Mouse (Mus musculus): ENCODE measurements around the gene Nlgn3. TPM values are rescaled to one million over a fixed set of nuclear protein-coding genes. Genes with fewer than 3 reads are reported as not detected.
A peak's percentile ranks its signal among the peaks of the same experiment; 100 is the strongest.

Nlgn3 gene
- polyA plus RNA-seq, 1 experiment from 2014 or later = 59.3 TPM

DNA sequence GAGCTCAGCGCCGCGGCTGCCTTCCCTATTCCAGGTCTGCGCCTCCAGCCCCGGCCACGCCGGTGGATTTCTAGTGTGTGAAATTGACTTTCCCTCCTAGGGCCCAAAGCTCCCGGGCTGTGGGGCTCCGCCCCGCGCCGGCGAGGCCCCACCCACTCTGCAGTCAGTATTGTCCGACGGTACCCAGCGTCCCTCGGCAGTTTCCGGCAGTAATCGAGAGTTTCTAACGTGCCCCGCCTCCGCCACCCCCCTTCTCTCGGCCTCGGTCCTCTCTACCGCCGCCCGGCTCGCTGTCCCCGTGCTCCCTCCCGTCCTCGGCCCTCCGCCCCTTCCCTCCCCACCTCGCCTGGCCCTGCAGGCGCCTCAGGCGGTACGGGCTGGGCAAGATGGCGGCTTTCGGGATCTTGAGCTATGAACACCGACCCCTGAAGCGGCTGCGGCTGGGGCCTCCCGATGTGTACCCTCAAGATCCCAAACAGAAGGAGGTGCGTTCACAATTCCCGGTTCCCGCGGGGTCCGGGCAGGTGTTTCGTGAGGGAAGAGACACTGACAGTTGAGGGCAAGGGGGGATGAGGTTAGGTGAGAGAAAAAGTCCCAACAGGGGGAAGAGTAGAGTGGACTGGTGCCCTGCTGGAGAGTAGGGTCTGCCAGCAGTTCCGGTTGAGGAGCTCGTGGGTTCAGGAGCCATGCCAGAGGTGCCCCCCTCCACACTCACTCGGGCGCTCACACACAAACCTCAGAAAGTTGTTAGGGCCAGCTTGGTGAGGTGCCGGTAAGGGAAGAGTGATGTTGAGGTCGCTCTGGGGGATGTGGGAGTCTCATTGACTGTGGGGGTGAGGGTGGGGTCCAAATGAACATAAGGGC lies 24.9 kb upstream of the Nlgn3 start, which contains the start of gene Med12:
Gene Med12, plus strand, starts transcription at position 156 of the 864 bp plus-strand sequence.
- H3K27ac ChIP-seq (replicated peaks) = peak within 1 kb of the TSS; percentile 77
- no peaks in the 10 kb centered on the region for H3K9me3 ChIP-seq
- no peaks in the 10 kb centered on the region for H3K27me3 ChIP-seq
- WGBS = 27% methylated on average over 52 of the region's 54 CpGs
- peaks cover 21% of the 10 kb centered on the region for H3K36me3 ChIP-seq
- H3K4me1 ChIP-seq (replicated peaks) = peaks cover 16% of the 10 kb centered on the region
- H3K4me2 ChIP-seq = peak within 1 kb of the TSS; percentile 55
- H3K4me3 ChIP-seq = peak within 1 kb of the TSS; percentile 56
- H3K9ac ChIP-seq = peak within 1 kb of the TSS; percentile 75
- peak; percentile 98 for ATAC-seq (ENCODE audit: low read depth)

DNA sequence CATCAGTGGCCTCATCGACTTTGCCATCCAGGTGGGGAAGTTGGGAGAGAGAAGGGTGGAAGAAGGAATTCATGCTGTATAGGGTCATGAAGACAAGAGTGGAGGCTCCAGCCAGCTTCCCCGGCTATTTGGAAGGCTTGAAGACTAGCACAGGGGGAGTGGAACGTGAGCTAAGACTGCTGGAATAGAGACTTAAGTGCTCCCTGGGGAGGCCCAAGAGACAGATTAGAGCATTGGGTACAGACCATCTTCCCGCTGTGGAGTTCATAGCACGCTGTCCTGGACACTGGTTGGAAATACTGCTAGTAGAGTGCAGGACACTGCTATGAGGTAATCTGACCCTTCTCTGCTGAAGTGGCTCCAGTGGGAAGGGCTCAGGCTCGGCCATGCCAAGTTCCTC lies 16.2 kb upstream of the Nlgn3 start:
- H3K36me3 ChIP-seq = peaks cover 87% of the 10 kb centered on the region
- no peaks in the 10 kb centered on the region for H3K9me3 ChIP-seq
- H3K27ac ChIP-seq (replicated peaks) = no peak overlapping the region
- no peak overlapping the region for H3K9ac ChIP-seq
- no peaks in the 10 kb centered on the region for H3K4me1 ChIP-seq (replicated peaks)
- no peak overlapping the region for H3K4me2 ChIP-seq
- no peak overlapping the region for H3K4me3 ChIP-seq
- ATAC-seq (ENCODE audit: low read depth) = no peak
- 79% methylated on average over 6 of the region's 6 CpGs for WGBS
- H3K27me3 ChIP-seq = no peaks in the 10 kb centered on the region

DNA sequence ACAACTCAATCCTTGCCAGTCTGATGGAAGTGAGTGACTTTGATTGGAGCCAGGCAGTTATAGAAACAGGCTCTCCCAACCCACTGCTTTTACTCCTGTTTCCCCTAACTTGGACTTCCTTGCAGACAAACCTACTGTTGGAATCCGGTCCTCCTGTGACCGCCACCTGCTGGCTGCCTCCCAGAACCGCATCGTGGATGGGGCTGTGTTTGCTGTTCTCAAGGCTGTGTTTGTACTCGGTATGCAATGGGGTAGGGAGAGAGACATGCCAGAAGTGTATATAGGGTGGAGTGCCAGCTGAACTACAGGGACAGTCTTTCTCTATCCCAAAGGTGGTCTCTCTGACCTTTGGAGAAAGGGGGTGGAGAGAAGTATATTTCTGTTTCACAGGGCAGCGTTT lies 13.4 kb upstream of the Nlgn3 start:
- H3K9ac ChIP-seq = no peak overlapping the region
- no peak for ATAC-seq (ENCODE audit: low read depth)
- H3K4me1 ChIP-seq (replicated peaks) = no peaks in the 10 kb centered on the region
- no peak overlapping the region for H3K4me2 ChIP-seq
- H3K27me3 ChIP-seq = no peaks in the 10 kb centered on the region
- no peak overlapping the region for H3K4me3 ChIP-seq
- no peaks in the 10 kb centered on the region for H3K9me3 ChIP-seq
- WGBS = 31% methylated on average over 6 of the region's 6 CpGs
- H3K27ac ChIP-seq (replicated peaks) = no peak overlapping the region
- H3K36me3 ChIP-seq = peaks cover 88% of the 10 kb centered on the region

DNA sequence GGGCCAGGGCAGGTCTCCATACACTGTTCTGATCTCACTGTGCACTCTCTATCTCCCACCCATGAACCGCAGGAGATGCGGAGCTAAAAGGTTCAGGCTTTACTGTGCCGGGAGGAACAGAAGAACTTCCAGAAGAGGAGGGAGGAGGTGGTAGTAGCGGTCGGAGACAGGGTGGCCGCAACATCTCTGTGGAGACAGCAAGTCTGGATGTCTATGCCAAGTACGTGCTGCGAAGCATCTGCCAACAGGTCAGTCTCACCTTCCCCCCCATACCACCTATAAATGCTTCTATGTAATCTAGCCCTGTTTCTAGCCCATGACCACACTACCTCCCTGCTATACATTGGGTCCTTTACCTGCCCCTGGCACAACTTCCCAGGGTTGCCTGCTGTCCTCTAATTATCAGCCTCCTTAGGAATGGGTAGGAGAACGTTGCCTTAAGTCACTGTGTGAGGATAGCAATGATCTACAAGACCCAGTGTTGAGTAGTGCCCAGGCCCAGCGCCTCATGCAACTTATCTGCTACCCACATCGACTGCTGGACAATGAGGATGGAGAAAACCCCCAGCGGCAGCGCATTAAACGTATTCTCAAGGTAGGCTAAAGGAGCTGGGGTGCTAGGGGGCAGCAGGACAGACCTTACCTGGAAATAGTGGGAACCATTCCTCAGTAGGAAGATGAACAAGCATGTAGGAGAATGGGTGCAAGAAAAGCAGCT lies 12.9 kb upstream of the Nlgn3 start:
- Histone ChIP-seq H3K9me3 (no peaks in the 10 kb centered on the region), H3K4me2 (no peak overlapping the region), H3K27me3 (no peaks in the 10 kb centered on the region), H3K9ac (no peak overlapping the region), H3K27ac (replicated peaks) (no peak overlapping the region), H3K36me3 (peaks cover 88% of the 10 kb centered on the region), H3K4me3 (no peak overlapping the region), H3K4me1 (replicated peaks) (no peaks in the 10 kb centered on the region)
- ATAC-seq (ENCODE audit: low read depth) = no peak
- WGBS = 92% methylated on average over 14 of the region's 14 CpGs

DNA sequence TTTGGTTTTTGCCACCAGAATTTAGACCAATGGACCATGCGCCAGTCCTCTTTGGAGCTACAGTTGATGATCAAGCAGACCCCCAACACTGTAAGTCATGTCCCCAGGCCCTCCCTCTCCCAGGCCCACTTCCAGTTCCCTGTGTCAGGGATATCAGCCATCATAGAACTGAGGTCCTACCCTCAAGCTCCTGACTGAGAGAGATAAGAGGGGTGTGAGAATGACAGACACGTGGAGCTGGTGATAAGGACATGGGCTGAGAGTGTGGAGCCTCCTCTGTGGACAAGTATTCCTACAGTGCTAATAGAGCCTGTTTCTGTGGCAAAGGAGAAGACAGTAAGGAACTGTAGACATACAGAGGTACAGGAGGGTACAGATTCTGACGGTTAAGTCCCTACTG lies 11.4 kb upstream of the Nlgn3 start:
- Histone ChIP-seq H3K4me1 (replicated peaks) (no peaks in the 10 kb centered on the region), H3K4me3 (no peak overlapping the region), H3K27ac (replicated peaks) (no peak overlapping the region), H3K27me3 (no peaks in the 10 kb centered on the region), H3K4me2 (no peak overlapping the region), H3K9ac (no peak overlapping the region), H3K9me3 (no peaks in the 10 kb centered on the region), H3K36me3 (peaks cover 88% of the 10 kb centered on the region)
- ATAC-seq (ENCODE audit: low read depth) = no peak
- WGBS = 94% methylated on average over 3 of the region's 3 CpGs

DNA sequence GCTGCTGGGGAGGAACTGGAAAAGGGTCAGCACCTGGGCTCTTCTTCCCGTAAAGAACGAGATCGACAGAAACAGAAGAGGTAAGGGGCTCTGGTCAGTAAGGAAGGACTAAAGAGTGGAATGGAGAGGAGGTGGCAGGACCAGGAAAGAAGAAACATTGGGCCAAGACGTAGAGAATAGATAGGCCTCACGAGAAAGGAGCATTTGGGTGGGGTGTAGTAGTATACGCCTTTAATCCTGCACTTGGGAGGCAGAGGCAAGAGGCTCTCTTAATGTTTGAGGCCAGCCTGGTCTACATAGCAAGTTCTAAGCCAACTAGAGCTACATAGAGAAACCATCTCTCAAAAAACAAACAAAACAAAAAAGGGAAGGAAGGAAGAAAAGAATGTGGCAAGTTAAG lies 10.5 kb upstream of the Nlgn3 start:
- Histone ChIP-seq H3K9me3 (no peaks in the 10 kb centered on the region), H3K36me3 (peaks cover 88% of the 10 kb centered on the region), H3K27me3 (no peaks in the 10 kb centered on the region), H3K9ac (no peak overlapping the region), H3K4me2 (no peak overlapping the region), H3K4me3 (no peak overlapping the region), H3K27ac (replicated peaks) (no peak overlapping the region), H3K4me1 (replicated peaks) (no peaks in the 10 kb centered on the region)
- 92% methylated on average over 6 of the region's 6 CpGs for WGBS
- no peak for ATAC-seq (ENCODE audit: low read depth)

DNA sequence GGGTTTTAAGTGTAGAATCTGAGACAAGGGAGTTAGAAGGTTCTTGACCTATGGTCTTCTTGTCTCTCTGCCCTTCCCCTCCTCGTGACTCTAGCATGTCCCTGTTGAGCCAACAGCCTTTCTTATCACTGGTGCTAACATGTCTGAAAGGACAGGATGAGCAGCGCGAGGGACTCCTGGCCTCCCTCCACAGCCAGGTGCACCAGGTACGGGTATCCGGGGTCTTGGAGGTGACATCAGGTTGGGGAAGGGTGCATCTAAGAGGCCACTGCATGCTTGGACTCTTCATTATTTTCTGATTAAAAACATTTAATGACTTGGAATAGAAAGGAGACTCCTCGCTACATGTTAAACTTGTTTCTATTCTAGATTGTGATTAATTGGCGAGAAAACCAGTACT lies 9.9 kb upstream of the Nlgn3 start:
- ATAC-seq (ENCODE audit: low read depth) = no peak
- Histone ChIP-seq H3K4me3 (no peak overlapping the region), H3K4me1 (replicated peaks) (no peaks in the 10 kb centered on the region), H3K27me3 (no peaks in the 10 kb centered on the region), H3K9me3 (no peaks in the 10 kb centered on the region), H3K36me3 (peaks cover 88% of the 10 kb centered on the region), H3K27ac (replicated peaks) (no peak overlapping the region), H3K4me2 (no peak overlapping the region), H3K9ac (no peak overlapping the region)
- 90% methylated on average over 7 of the region's 7 CpGs for WGBS

DNA sequence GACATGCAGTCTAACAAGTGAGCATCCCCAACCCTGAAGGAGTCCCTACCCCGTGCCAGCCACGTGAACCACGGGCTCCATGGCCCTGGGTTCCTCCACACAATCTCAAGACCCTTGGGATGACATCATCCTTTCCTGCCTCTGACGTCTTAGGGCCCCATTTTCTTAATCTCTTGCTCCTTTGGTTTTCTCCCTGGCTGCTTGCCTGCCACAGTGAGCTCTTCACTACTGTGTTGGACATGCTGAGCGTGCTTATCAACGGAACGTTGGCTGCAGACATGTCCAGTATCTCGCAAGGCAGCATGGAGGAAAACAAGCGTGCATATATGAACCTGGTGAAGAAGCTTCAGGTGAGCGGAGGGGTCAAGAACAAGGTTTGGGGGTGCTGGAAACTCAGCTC lies 8.9 kb upstream of the Nlgn3 start:
- ATAC-seq (ENCODE audit: low read depth) = no peak
- H3K27ac ChIP-seq (replicated peaks) = no peak overlapping the region
- no peak overlapping the region for H3K9ac ChIP-seq
- H3K27me3 ChIP-seq = peaks cover 3% of the 10 kb centered on the region; the same call in 1 of the 2 replicates
- no peak overlapping the region for H3K4me3 ChIP-seq
- H3K9me3 ChIP-seq = no peaks in the 10 kb centered on the region
- no peak overlapping the region for H3K4me2 ChIP-seq
- H3K4me1 ChIP-seq (replicated peaks) = no peaks in the 10 kb centered on the region
- WGBS = 90% methylated on average over 10 of the region's 10 CpGs
- H3K36me3 ChIP-seq = peaks cover 85% of the 10 kb centered on the region

DNA sequence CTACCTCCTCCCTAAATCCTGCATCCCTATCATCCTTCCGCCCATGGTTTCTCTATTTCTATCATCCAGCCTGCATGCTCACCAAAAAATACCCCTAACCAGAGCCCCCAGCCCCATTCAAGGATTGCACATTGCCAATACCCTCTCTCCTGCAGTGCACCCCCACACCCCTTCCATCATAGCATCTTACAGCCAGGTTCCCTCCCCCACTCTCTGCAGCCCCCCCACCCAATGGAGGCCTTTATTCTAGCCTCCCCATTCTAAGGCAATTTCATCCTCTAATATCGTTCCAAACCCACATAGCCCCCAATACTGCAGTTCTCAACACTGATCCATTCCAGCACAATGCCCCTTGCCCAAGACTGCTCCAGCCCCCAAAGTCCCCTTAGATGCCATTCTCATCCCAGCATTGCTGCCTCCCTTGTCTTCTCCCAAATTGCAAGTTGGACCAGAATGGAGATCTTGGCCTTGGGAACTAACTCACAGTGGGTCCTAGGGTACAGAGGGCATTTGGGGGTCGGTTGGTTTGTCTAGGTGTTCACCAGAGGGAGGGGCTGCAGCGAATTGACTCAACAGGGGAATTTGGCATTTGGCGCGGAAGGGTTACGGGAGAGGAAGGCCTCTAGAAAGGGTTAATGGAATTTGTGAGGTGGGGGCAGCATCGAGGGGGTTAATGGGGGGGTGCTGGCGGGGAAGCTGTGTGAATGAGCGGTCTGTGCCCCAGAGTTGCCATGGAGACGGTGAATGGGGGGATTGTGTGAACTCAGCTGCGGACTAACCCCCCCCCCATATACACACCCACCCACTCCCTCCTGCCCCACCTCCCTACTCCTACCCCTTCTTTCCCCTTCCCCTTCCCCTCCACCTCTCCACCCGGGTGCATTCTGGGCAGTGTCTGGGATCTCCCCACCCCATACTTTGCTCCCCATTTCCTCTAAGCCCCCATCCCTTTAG lies 782 bp downstream of the Nlgn3 start:
- Histone ChIP-seq H3K9ac (peak overlapping the region; percentile 80), H3K36me3 (peaks cover 25% of the 10 kb centered on the region), H3K27ac (replicated peaks) (peak overlapping the region; percentile 89), H3K4me2 (peak overlapping the region; percentile 59), H3K27me3 (peaks cover 14% of the 10 kb centered on the region), H3K4me3 (peak overlapping the region; percentile 58), H3K9me3 (no peaks in the 10 kb centered on the region), H3K4me1 (replicated peaks) (peaks cover 40% of the 10 kb centered on the region)
- WGBS = 19% methylated on average over 13 of the region's 13 CpGs
- ATAC-seq (ENCODE audit: low read depth) = peak; percentile 65

DNA sequence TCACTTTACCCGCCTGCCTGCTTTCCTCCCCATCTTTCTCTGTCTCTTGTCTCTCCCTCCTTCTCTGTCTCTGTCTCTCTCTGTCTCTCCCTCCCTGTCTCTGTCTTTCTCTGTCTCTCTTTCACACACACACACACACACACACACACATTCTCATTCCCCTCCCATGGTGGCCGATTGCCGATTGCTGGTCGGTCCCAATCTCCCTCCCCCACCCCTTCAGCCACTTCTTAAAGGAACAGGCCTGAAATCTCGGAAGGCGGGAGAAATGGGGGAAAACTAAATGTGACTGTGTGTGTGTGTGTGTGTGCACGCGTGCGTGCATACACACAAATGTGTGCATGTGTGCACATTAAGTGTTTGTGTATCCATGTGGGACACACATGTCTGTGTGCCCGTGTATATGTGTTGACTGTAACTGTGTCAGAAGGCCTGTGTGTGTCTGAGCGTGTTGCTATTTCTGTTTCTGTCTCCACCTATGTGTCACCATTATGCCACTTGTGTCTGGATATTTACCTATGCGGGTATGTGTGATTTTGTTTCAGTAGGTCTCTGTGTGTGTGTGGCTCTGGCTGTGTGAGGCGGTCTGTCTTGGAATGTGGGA lies 1.6 kb downstream of the Nlgn3 start:
- Histone ChIP-seq H3K27ac (replicated peaks) (peak overlapping the region; percentile 89), H3K4me2 (peak overlapping the region; percentile 59), H3K9ac (peak overlapping the region; percentile 80), H3K4me1 (replicated peaks) (peaks cover 40% of the 10 kb centered on the region), H3K9me3 (no peaks in the 10 kb centered on the region), H3K4me3 (peak overlapping the region; percentile 58), H3K27me3 (peaks cover 9% of the 10 kb centered on the region), H3K36me3 (peaks cover 22% of the 10 kb centered on the region)
- 34% methylated on average over 13 of the region's 13 CpGs for WGBS
- ATAC-seq (ENCODE audit: low read depth) = peak; percentile 59

DNA sequence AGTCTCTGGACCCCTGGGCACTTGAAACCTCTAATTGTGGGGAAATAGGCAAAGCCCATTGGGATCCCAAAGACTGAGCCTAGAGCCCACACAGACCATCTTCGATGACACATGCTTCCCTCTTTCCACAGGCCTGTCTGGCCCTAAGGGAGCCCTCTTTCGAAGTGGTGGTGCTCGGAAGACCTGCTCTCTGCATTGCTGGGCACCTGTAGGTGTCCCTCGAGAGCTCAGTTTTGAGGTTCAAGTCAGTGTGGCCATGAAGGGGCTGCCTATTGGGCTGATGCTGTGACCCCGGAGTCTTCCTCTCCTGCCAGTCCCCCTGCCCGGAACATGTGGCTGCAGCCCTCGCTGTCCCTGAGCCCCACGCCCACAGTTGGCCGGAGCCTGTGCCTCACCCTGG lies 2.7 kb downstream of the Nlgn3 start:
- no peak for ATAC-seq (ENCODE audit: low read depth)
- WGBS = 71% methylated on average over 9 of the region's 9 CpGs
- Histone ChIP-seq H3K4me1 (replicated peaks) (peaks cover 40% of the 10 kb centered on the region), H3K4me2 (peak overlapping the region; percentile 59), H3K9me3 (no peaks in the 10 kb centered on the region), H3K36me3 (peaks cover 14% of the 10 kb centered on the region), H3K9ac (peak overlapping the region; percentile 80; the same call in 1 of the 2 replicates), H3K4me3 (peak overlapping the region; percentile 58), H3K27me3 (peaks cover 9% of the 10 kb centered on the region), H3K27ac (replicated peaks) (no peak overlapping the region)

All from neural tube, embryonic 13.5 days (tissue).